Mouse (Mus musculus): ENCODE results near the gene Utp14a.

The Utp14a gene

DNA sequence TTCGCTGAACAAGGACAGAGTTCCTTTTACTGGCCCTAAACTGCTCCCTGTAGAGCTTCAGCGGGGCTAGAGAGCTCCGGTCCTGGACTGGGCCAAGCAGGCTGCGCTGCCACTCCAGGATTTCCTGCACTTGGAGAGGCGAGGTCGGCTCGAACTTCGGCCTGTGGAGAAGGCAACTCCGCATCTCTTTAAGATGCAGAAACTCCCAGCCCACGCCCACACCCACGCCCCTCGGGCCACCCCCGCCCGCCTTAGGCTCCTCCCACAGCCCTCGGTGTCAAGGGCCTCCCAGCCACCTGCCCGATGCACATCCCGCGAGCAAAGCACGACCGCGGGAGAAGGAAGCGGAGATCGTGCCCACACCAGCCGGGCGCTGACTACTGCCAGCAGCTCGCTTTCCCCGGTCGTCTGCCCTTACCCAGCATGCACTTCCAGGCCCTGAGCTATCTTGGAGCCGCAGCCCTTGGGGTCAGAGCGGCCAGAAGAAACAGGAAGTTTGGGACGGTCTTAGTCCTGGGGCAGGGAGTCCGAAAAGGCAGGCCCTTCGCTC lies 57.9 kb downstream of the Utp14a start:
- peak; percentile 75 to 86 for DNase-seq

DNA sequence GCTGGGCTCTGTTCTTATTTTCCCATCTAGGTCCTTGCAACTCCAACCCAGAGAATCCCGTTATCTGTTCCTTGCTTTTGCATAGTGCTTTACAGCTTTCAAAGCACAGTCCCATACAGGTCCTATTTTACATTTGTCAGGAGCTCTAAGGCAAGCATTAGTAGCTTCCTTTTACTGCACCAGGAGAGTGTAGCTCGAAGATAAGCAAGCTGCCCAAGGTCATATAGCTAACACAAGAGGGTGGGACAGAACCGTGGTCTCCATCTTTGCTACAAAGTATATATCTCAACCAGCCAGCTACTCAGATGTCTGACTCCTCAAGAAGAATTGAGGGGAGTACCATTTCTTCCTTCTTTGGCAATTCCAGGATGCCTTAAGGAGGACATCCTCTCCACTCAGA lies 60.8 kb downstream of the Utp14a start:
- DNase-seq: no peak

- DNase-seq: peak in 1 of 2 experiments; percentile 4
Observed at GRCm38 (mm10) chrX:48318194-48318593, 61.5 kb downstream of the Utp14a start.

Data from cerebellum, postnatal 25 days (tissue).